In the genomic region with DNA sequence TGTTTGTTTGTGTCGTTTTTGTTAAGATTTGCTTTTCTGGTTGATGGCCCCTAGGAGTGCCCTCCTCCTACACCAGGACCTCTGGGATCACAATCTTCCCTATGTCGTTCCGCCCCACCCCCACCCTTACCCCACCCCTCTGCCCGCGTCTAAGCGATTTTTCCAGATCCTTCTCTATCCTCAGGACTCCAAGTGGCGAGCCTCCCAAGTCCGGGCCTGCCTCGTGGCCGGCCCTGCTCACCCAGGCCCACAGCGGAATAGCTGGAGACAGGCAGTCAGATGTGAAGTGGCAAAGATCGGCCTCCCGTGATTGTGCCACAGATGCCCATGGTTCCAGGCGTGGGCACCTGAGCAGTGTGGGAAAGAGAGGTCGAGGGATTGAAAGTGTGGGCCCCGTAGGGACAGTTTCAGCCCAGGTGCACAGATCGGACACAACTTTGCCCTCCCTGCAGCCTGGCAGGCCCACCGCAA, we compare ENCODE assay signal across 8 mouse cellular contexts. TPM values are rescaled to one million over a fixed set of nuclear protein-coding genes. Genes with fewer than 3 reads are reported as not detected.
A peak's percentile ranks its signal among the peaks of the same experiment; 100 is the strongest.
DNase-seq lines count a peak whose midpoint lies in the region; ATAC-seq and TF ChIP-seq lines count a peak whose summit lies in the region.

No protein-coding gene starts in this region.

- in situ Hi-C loops in Patski (cut with MboI; ENCODE audit: low pct_unique_long_range_greater_than_20kb), result loop anchor here (10.0 to 25.0 kb wide), 2 partner anchors 776 to 1102 kb away; no protein-coding TSS in a partner anchor

- peak overlapping the region; percentile 90 for H3K4me3 ChIP-seq in forebrain, embryonic 16.5 days (replicated peaks; ENCODE audit: low read length)
- peak overlapping the region; percentile 99 for H3K4me3 ChIP-seq in limb, embryonic 10.5 days
- H3K4me3 ChIP-seq in myocyte, result peak overlapping the region; percentile 88

- TF ChIP-seq POLR2A in myocyte (IDR thresholded peaks at IDR 0.05; ENCODE audit: insufficient read length, low read depth), result no peak

- H3K27me3 ChIP-seq in Patski (no peaks in the 10 kb centered on the region), myocyte (ENCODE audit: control insufficient read depth, insufficient read depth, insufficient read length) (no peaks in the 10 kb centered on the region)
- H3K27me3 ChIP-seq in forebrain, embryonic 16.5 days (replicated peaks; ENCODE audit: control insufficient read depth, insufficient read depth, low read length), result no peaks in the 10 kb centered on the region
- no peaks in the 10 kb centered on the region for H3K27me3 ChIP-seq in limb, embryonic 10.5 days (ENCODE audit: low read depth, poor library complexity, severe bottlenecking)

- H3K36me3 ChIP-seq in forebrain, embryonic 16.5 days (ENCODE audit: control insufficient read depth, insufficient read depth), result peaks cover 18% of the 10 kb centered on the region
- peaks cover 30% of the 10 kb centered on the region for H3K36me3 ChIP-seq in limb, embryonic 10.5 days
- peaks cover 19% of the 10 kb centered on the region for H3K36me3 ChIP-seq in myocyte (ENCODE audit: control insufficient read depth, insufficient read depth)

- peaks cover 23% of the 10 kb centered on the region for H3K79me2 ChIP-seq in myocyte (ENCODE audit: control insufficient read depth, insufficient read depth)

- no peak for TF ChIP-seq CTCF in Patski (IDR thresholded peaks at IDR 0.05)

- ATAC-seq in Patski, result peak; percentile 29
- ATAC-seq in forebrain, embryonic 16.5 days, result peak; percentile 45; the same call in 1 of the 2 replicates

- H3K9ac ChIP-seq in forebrain, embryonic 16.5 days (replicated peaks; ENCODE audit: low read depth, low read length), result peak overlapping the region; percentile 40

- DNase-seq in heart, adult 11 months, result peak; percentile 93
- DNase-seq in heart, adult 9 months (ENCODE audit: low spot score in 2 of 2), result no peak
- no peak for DNase-seq in Patski (ENCODE audit: low read depth, low spot score)
- no peak for DNase-seq in limb, embryonic 10.5 days (ENCODE audit: low spot score)
- DNase-seq in Muller cell, postnatal 12 days (ENCODE audit: inconsistent ontology term), result no peak
- no peak for DNase-seq in embryo, embryonic 11 days

- peak overlapping the region; percentile 84 for H3ac ChIP-seq in myocyte (ENCODE audit: control insufficient read depth, insufficient read length)

- POLR2A ChIA-PET in Patski (lab: Charles Lee), result interaction anchor here (0.6 kb wide), 1 partner anchor 394 kb away, joined by 3 read pairs; no protein-coding TSS in a partner anchor

- 30% methylated on average over 18 of the region's 18 CpGs for WGBS in forebrain, embryonic 16.5 days
- 32% methylated on average over 18 of the region's 18 CpGs for WGBS in limb, embryonic 10.5 days

- no peaks in the 10 kb centered on the region for H3K9me3 ChIP-seq in forebrain, embryonic 16.5 days (ENCODE audit: control insufficient read depth, low read length)
- H3K9me3 ChIP-seq in limb, embryonic 10.5 days (replicated peaks), result no peaks in the 10 kb centered on the region

- H3K4me2 ChIP-seq in forebrain, embryonic 16.5 days (ENCODE audit: low read length), result peak overlapping the region; percentile 66
- peak overlapping the region; percentile 96 for H3K4me2 ChIP-seq in myocyte (ENCODE audit: low read depth)

- no peak overlapping the region for H3K27ac ChIP-seq in forebrain, embryonic 16.5 days (ENCODE audit: low read length)
- peak overlapping the region; percentile 98 for H3K27ac ChIP-seq in limb, embryonic 10.5 days

- peaks cover 16% of the 10 kb centered on the region for H3K4me1 ChIP-seq in forebrain, embryonic 16.5 days (replicated peaks; ENCODE audit: control insufficient read depth, insufficient read depth, low read length)
- H3K4me1 ChIP-seq in limb, embryonic 10.5 days, result peaks cover 20% of the 10 kb centered on the region

- CTCF ChIA-PET in Patski (lab: Charles Lee), result interaction anchor here (1.3 kb wide), 1 partner anchor 28 kb away, joined by 3 read pairs; no protein-coding TSS in a partner anchor

TF ChIP-seq in myocyte, 11 proteins besides CTCF, POLR2A, EP300 and RAD21:
- no peak for TF ChIP-seq TCF12 (IDR thresholded peaks at IDR 0.05; ENCODE audit: insufficient read depth, poor library complexity, severe bottlenecking)

RNA-seq across cellular contexts. Expression of a gene that starts 0.4 kb away (rescaled TPM):
- polyA plus RNA-seq in Patski (2021), result 284 TPM
- 428 TPM in 2 replicates for polyA plus RNA-seq in forebrain, embryonic 16.5 days (2015; fragmentation: Nextera tagmentation; extraction: Ambion mirVana)
- polyA plus RNA-seq in limb, embryonic 10.5 days (2016; fragmentation: Nextera tagmentation; extraction: Ambion mirVana), result 797 and 913 TPM in 2 replicates
- 224 TPM for polyA plus RNA-seq in myocyte (2012; fragmentation: generic; extraction: Trizol)

RNA-seq across cellular contexts. Expression of a gene that starts 14.2 kb away (rescaled TPM):
- polyA plus RNA-seq in Patski (2021) (20.4 TPM), myocyte (2012; fragmentation: generic; extraction: Trizol) (32.6 TPM)
- 37.7 and 43.0 TPM in 2 replicates for polyA plus RNA-seq in forebrain, embryonic 16.5 days (2015; fragmentation: Nextera tagmentation; extraction: Ambion mirVana)
- 40.8 and 47.8 TPM in 2 replicates for polyA plus RNA-seq in limb, embryonic 10.5 days (2016; fragmentation: Nextera tagmentation; extraction: Ambion mirVana)

RNA-seq across cellular contexts. Expression of a gene that starts 39.8 kb away (rescaled TPM):
- polyA plus RNA-seq in Patski (2021), result 38.9 TPM
- polyA plus RNA-seq in forebrain, embryonic 16.5 days (2015; fragmentation: Nextera tagmentation; extraction: Ambion mirVana), result 5.5 and 8.3 TPM in 2 replicates
- polyA plus RNA-seq in limb, embryonic 10.5 days (2016; fragmentation: Nextera tagmentation; extraction: Ambion mirVana), result 2.3 and 2.5 TPM in 2 replicates
- polyA plus RNA-seq in myocyte (2012; fragmentation: generic; extraction: Trizol), result 1.1 TPM
